Mouse (Mus musculus) CH12.LX (cell line): ENCODE results near the gene B3gnt8.

Experiments used
- MAZ ChIP-seq: IDR thresholded peaks from 2 replicates; pipeline ENCODE4 v1.6.1; 2012; ENCODE audit warnings: low read depth, mild to moderate bottlenecking, inconsistent platforms, low read length, improper control_type of control experiment, moderate library complexity
- USF1 ChIP-seq: IDR thresholded peaks from 2 replicates; pipeline ENCODE4 v1.6.1; 2014; ENCODE audit warnings: low read depth, mild to moderate bottlenecking, inconsistent platforms, low read length, improper control_type of control experiment
- ZMIZ1 ChIP-seq: IDR thresholded peaks from 2 replicates; pipeline ENCODE4 v1.6.1; 2012; ENCODE audit warnings: low read depth, mild to moderate bottlenecking, inconsistent platforms, low read length, improper control_type of control experiment

- TF ChIP-seq USF1, result no peak
- no peak for TF ChIP-seq MAZ
- TF ChIP-seq ZMIZ1, result no peak
Observed at GRCm38 (mm10) chr7:25611501-25611900, 15.0 kb upstream of the B3gnt8 start.
